Mouse (Mus musculus): ENCODE measurements around the gene Mrpl22. TPM values are rescaled to one million over a fixed set of nuclear protein-coding genes. Genes with fewer than 3 reads are reported as not detected.
A peak's percentile ranks its signal among the peaks of the same experiment; 100 is the strongest.
"Not testable (repeated sequence)": the region's sequence is repeated elsewhere in the genome, so short reads cannot be mapped to it uniquely, and the experiment has no call there.

Mrpl22 gene
- polyA plus RNA-seq, 1 experiment from 2014 or later: 111 TPM

DNA sequence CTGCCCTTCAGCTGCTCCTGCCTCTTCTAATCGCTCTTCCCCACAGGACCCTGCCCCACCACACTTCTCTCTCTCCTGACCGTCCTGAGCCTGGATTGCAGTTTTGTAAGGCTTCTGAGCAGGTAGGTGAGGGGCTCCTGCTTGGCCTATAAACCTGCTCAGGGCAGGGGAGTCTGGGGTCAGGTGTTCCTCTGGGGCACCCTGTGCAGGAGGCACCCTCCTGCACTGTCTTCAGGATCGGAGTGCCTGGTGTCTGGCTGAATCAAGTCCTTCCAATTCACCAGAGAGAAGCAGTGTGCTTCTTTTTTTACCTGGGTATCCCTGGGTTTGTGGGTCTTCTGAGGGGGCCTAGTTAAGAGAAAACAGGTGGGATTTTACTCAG, 43.6 kb downstream of the Mrpl22 start:
- ATAC-seq (ENCODE audit: low FRiP score, low read depth); H3K27me3 ChIP-seq (replicated peaks); H3K9ac ChIP-seq; H3K36me3 ChIP-seq; H3K9me3 ChIP-seq; H3K27ac ChIP-seq; H3K4me3 ChIP-seq: not testable (repeated sequence)
- 39% methylated on average over 3 of the region's 3 CpGs for WGBS
- H3K4me2 ChIP-seq (replicated peaks): peak overlapping the region; percentile 57; the same call in 1 of the 2 replicates
- peaks cover 11% of the 10 kb centered on the region for H3K4me1 ChIP-seq

DNA sequence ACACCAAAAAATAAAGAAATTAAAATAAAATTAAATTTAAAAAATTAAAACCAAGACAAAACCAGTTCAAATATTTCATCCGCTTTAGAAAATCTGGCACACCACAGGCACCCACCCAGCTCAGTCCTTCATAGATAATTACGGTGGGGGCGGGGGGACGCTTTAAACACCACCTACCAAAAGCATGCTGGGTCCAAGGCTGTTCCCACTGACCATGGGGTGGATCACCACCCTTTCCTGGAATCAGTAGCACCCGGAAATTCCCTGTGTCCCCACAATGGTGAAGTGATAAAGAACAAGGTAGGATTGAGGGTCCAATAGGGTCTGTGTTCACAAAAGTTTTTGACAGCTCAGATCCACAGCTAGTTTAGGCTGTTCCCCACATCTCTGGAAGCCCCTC, 44.4 kb downstream of the Mrpl22 start:
- ATAC-seq (ENCODE audit: low FRiP score, low read depth): no peak
- no peak overlapping the region for H3K9ac ChIP-seq
- H3K4me2 ChIP-seq (replicated peaks): no peak overlapping the region
- peaks cover 11% of the 10 kb centered on the region for H3K4me1 ChIP-seq
- no peaks in the 10 kb centered on the region for H3K27me3 ChIP-seq (replicated peaks)
- H3K36me3 ChIP-seq: no peaks in the 10 kb centered on the region
- no peak overlapping the region for H3K27ac ChIP-seq
- H3K4me3 ChIP-seq: no peak overlapping the region
- 84% methylated on average over 5 of the region's 5 CpGs for WGBS
- no peaks in the 10 kb centered on the region for H3K9me3 ChIP-seq

DNA sequence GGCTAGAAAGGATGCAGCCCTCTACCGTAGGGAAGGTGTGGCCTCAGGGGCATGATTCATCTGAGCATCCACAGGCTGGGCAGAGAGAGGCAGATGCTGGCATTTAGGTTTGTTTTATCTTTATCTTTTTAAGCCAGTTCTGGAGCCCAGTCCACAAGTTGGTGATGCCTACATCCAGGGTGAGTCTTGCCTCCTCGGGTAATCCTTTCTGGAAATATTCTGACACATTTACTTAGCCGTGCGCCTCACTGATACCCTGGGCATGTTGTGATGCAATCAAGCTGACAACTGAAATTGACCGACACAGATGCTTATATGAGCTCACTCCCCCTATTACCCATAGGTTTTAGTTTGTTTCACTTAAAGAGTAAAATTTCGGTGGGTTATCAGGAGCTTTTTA, 45.4 kb downstream of the Mrpl22 start:
- Histone ChIP-seq H3K27me3 (replicated peaks) (no peaks in the 10 kb centered on the region), H3K9ac (no peak overlapping the region), H3K9me3 (no peaks in the 10 kb centered on the region), H3K4me2 (replicated peaks) (no peak overlapping the region), H3K27ac (no peak overlapping the region), H3K36me3 (no peaks in the 10 kb centered on the region), H3K4me3 (no peak overlapping the region), H3K4me1 (0 out of 2 replicates have a peak, but pooled peaks cover 3% of the 10 kb centered on the region)
- WGBS: 88% methylated on average over 6 of the region's 6 CpGs
- no peak for ATAC-seq (ENCODE audit: low FRiP score, low read depth)

DNA sequence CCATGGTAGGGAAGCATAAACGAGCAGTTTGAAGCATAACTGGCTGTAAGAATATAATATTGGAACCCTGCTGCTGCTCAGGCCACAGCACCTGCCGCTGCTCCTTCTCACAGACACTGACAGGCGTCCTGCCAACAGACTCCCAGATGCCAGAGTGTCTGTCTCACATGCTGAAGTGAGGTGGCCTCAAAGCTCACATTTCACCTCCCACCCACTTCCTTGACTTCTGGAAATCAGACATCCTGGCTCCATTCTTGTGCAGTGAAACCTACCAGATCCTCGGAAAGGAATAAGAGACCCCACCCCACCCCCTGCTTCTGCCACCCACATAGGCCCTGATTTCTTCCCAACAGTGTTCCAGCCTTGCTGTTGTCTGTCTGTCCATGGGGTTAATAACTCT, 52.3 kb downstream of the Mrpl22 start:
- no peaks in the 10 kb centered on the region for H3K36me3 ChIP-seq
- no peak overlapping the region for H3K4me3 ChIP-seq
- no peak overlapping the region for H3K4me2 ChIP-seq (replicated peaks)
- H3K9ac ChIP-seq: no peak overlapping the region
- H3K27me3 ChIP-seq (replicated peaks): no peaks in the 10 kb centered on the region
- ATAC-seq (ENCODE audit: low FRiP score, low read depth): no peak
- H3K9me3 ChIP-seq: no peaks in the 10 kb centered on the region
- no peak overlapping the region for H3K27ac ChIP-seq
- 60% methylated on average over 4 of the region's 4 CpGs for WGBS
- no peaks in the 10 kb centered on the region; the same call in 1 of the 2 replicates for H3K4me1 ChIP-seq

DNA sequence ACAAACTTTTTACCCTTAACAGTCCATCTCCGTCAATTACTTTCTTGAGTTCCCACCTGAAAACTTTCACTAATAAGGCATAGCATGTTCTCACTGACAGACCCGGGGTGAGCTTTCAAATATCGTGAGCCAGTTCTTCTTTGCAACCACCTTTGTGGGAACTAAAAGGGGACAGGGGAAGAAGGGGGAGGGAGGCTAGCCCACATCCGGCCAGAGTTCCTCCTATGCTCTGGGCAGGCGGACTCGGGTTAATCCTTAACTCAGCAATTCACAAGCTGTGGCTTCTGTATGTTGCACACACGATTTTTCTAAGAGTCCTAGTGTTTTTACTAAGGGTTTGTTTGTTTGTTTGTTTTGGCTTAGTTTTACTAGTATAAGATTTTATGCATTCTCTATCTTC, 52.9 kb downstream of the Mrpl22 start:
- Histone ChIP-seq H3K27ac (no peak overlapping the region), H3K4me2 (replicated peaks) (no peak overlapping the region), H3K4me3 (no peak overlapping the region), H3K4me1 (no peaks in the 10 kb centered on the region; the same call in 1 of the 2 replicates), H3K36me3 (no peaks in the 10 kb centered on the region), H3K27me3 (replicated peaks) (no peaks in the 10 kb centered on the region), H3K9ac (no peak overlapping the region), H3K9me3 (no peaks in the 10 kb centered on the region)
- no peak for ATAC-seq (ENCODE audit: low FRiP score, low read depth)
- WGBS: 51% methylated on average over 7 of the region's 7 CpGs

DNA sequence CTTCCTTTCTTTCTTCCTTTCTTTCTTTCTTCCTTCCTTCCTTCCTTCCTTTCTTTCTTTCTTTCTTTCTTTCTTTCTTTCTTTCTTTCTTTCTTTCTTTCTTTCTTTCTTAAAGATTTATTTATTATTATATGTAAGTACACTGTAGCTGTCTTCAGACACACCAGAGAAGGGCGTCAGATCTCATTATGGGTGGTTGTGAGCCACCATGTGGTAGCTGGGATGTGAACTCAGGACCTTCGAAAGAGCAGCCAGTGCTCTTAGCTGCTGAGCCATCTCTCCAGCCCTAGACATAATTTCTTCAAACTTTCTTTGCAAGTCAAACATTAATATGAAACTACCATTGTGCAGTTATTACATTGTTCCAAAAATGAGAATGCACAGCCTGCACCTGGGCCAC, 53.4 kb downstream of the Mrpl22 start:
- H3K9me3 ChIP-seq; H3K9ac ChIP-seq; H3K27ac ChIP-seq; H3K27me3 ChIP-seq (replicated peaks); H3K4me1 ChIP-seq; H3K4me2 ChIP-seq (replicated peaks); H3K4me3 ChIP-seq; ATAC-seq (ENCODE audit: low FRiP score, low read depth); H3K36me3 ChIP-seq: not testable (repeated sequence)
- 76% methylated on average over 2 of the region's 2 CpGs for WGBS

DNA sequence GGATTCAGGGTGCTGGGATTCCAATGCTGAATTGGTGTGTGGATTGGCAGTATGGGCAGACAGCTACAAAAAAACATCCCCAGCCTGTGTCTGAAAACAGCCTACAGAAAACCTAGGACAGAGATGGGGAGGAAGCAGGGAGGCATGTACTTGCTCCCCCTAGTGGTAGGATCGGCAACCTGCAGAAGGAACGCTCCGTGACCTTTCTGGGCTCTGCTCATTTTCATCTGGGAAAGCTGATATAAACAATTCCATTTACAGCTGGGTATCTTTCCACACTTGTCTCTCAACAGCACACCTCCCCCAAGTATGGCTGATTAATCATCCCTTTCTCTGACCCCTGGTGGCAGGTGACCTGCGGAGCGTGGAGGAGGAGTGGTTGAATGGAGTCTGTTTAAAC, 54.2 kb downstream of the Mrpl22 start:
- no peaks in the 10 kb centered on the region for H3K9me3 ChIP-seq
- no peak overlapping the region for H3K4me2 ChIP-seq (replicated peaks)
- H3K27me3 ChIP-seq (replicated peaks): no peaks in the 10 kb centered on the region
- H3K36me3 ChIP-seq: no peaks in the 10 kb centered on the region
- no peak overlapping the region for H3K4me3 ChIP-seq
- no peak overlapping the region for H3K27ac ChIP-seq
- H3K9ac ChIP-seq: no peak overlapping the region
- no peak for ATAC-seq (ENCODE audit: low FRiP score, low read depth)
- H3K4me1 ChIP-seq: no peaks in the 10 kb centered on the region; the same call in 1 of the 2 replicates
- 7% methylated on average over 5 of the region's 5 CpGs for WGBS

DNA sequence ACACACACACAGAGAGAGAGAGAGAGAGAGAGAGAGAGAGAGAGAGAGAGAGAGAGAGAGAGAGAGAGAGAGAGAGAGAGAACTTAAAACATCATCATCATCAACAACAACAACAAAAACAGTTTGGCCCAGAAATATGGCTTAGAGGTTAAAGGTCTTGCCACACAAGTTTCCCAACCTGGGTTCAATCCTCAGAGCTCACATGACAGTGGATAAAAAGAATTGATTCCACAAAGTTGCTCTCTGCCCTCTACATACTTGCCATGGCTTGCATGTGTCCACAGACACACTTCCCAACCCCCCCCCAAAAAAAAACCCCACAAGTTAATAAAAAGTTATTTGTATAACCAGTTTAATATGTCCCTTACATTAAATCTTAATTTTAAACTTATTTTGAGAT, 55.0 kb downstream of the Mrpl22 start:
- no peak overlapping the region for H3K4me3 ChIP-seq
- H3K9ac ChIP-seq: no peak overlapping the region

DNA sequence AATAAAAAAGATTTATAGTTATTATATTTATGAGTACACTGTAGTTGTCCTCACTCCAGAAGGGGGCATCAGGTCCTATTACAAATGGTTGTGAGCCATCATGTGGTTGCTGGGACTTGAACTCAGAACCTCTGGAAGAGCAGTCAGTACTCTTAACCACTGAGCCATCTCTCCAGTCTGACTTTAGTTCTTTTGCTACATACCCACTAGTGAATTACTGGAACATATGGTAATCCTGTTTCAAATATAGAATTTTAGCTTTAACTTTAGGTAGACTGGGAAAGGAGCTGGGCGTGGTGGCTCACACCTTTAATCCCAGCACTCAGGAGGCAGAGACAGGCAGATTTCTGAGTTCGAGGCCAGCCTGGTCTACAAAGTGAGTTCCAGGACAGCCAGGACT, 56.6 kb downstream of the Mrpl22 start:
- not testable (repeated sequence) for H3K9ac ChIP-seq; H3K27me3 ChIP-seq (replicated peaks); H3K4me1 ChIP-seq; H3K4me2 ChIP-seq (replicated peaks); ATAC-seq (ENCODE audit: low FRiP score, low read depth); H3K27ac ChIP-seq; H3K4me3 ChIP-seq; H3K36me3 ChIP-seq; H3K9me3 ChIP-seq
- WGBS: 96% methylated on average over 2 of the region's 2 CpGs

More for the DNA sequence above, 55.0 kb downstream of the Mrpl22 start:
- no peaks in the 10 kb centered on the region for H3K36me3 ChIP-seq
- ATAC-seq (ENCODE audit: low FRiP score, low read depth): no peak
- no peak overlapping the region for H3K4me2 ChIP-seq (replicated peaks)
- H3K27me3 ChIP-seq (replicated peaks): no peaks in the 10 kb centered on the region
- H3K4me1 ChIP-seq: no peaks in the 10 kb centered on the region; the same call in 1 of the 2 replicates
- H3K9me3 ChIP-seq: no peaks in the 10 kb centered on the region
- no peak overlapping the region for H3K27ac ChIP-seq

Other genes starting within 250 kb of the Mrpl22 start
- gene Larp1, start 162.6 kb upstream of the Mrpl22 start, polyA plus RNA-seq (2016; fragmentation: Nextera tagmentation; extraction: Ambion mirVana): 19.9 and 21.3 TPM in 2 replicates
- gene Gm12248, start 78.5 kb upstream of the Mrpl22 start, polyA plus RNA-seq (2016; fragmentation: Nextera tagmentation; extraction: Ambion mirVana): not detected in 2 replicates
- gene Cnot8, start 67.5 kb upstream of the Mrpl22 start, polyA plus RNA-seq (2016; fragmentation: Nextera tagmentation; extraction: Ambion mirVana): 109 and 116 TPM in 2 replicates
- gene Gemin5, start 3.1 kb upstream of the Mrpl22 start, polyA plus RNA-seq (2016; fragmentation: Nextera tagmentation; extraction: Ambion mirVana): 19.1 and 22.3 TPM in 2 replicates
- gene Igtp, start 27.9 kb downstream of the Mrpl22 start, polyA plus RNA-seq (2016; fragmentation: Nextera tagmentation; extraction: Ambion mirVana): 2.0 TPM in 2 replicates
- 0.50 and 0.85 TPM in 2 replicates for gene Irgm2, start 28.0 kb downstream of the Mrpl22 start, polyA plus RNA-seq (2016; fragmentation: Nextera tagmentation; extraction: Ambion mirVana)
- 0.15 TPM in 1 of 2 replicates, not detected in the other for gene 4930438A08Rik, start 103.1 kb downstream of the Mrpl22 start, polyA plus RNA-seq (2016; fragmentation: Nextera tagmentation; extraction: Ambion mirVana)
- 27.4 and 30.8 TPM in 2 replicates for gene Zfp692, start 135.4 kb downstream of the Mrpl22 start, polyA plus RNA-seq (2016; fragmentation: Nextera tagmentation; extraction: Ambion mirVana)
- gene Zfp672, start 158.7 kb downstream of the Mrpl22 start, polyA plus RNA-seq (2016; fragmentation: Nextera tagmentation; extraction: Ambion mirVana): 32.0 and 32.2 TPM in 2 replicates
- gene Sh3bp5l, start 159.1 kb downstream of the Mrpl22 start, polyA plus RNA-seq (2016; fragmentation: Nextera tagmentation; extraction: Ambion mirVana): 51.5 and 52.8 TPM in 2 replicates
- gene Lypd8, start 207.4 kb downstream of the Mrpl22 start, polyA plus RNA-seq (2016; fragmentation: Nextera tagmentation; extraction: Ambion mirVana): not detected in 2 replicates
- not detected in 2 replicates for gene 1810065E05Rik, start 249.4 kb downstream of the Mrpl22 start, polyA plus RNA-seq (2016; fragmentation: Nextera tagmentation; extraction: Ambion mirVana)